Mouse (Mus musculus): Measurements from ENCODE around the gene Nfib.
A peak's percentile ranks its signal among the peaks of the same experiment; 100 is the strongest.

The Nfib gene

GRCm38 (mm10) chr4:82408463-82409404 lies 296.8 kb downstream of the Nfib start:
- no peak for DNase-seq

DNA sequence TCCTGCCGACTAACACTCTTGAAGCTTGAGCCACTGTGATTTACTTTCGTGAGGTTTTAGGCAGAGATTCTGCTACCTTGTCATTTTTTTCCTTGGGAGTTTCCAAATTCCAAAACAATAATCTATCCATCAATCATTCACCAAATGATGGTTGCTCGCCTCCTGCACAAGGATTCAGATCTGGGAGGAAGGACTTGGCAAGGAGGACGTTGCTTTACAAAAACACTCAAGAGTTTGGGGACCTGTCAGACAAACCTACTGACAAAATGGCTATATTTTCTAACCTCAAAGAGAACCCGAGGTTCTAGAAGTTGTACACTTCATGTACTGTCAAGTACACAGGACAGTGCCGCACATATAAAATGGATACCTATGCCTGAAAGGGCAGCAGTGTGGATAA lies 299.0 kb downstream of the Nfib start:
- no peak for DNase-seq

DNA sequence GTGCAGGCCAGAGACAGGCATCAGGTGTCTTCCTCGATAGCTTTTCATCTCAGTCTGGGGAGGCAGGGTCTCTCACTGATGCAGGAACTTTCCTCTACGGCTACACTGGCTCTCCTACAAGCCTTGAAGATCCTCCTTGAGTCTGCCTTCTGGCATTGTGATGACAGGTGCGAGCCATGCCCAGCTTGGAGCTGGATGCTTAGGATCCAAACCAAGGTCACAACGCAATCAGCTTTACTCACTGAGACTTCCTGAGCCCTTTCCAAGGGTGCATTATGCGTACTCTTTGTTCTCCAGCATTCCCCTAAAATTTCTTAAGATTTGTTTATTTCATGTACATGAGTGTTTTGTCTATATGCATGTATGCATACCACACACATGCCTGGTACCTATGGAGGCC lies 299.8 kb downstream of the Nfib start:
- DNase-seq, result no peak

DNA sequence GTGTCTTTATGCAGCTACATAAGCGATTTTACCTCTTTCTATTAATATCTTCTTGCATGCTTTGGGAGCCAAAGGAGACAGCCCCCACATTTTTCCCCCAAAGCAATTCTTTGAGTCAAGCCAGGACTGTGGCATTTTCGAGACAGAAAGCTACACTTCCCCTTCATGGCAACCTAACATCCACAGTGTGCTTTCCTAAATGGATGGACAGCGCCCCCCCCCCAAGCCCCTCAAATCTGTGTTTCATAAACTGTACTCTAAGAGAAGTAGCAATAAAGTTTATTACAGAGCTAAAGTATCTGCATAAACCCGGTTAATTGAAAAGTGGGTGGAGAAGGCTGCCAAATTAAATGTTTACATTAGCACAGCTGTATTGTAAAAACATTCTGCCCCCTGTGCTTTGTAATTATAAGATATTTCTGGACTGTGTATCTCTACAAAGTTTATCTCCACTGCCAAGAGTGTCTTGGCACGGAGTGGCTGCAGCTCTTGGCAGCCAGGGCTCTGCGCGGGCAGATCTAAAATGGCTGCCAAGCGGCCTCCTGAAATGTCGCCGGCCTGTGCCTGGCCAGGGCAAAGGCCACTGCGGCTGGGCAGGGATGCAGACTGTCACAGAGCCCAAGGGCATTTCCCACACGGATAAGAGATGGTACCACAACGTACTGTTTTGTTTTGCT lies 301.4 kb downstream of the Nfib start:
- DNase-seq, result peak; percentile 68 to 80

- DNase-seq, result no peak
Observed at GRCm38 (mm10) chr4:82402666-82403065, 302.9 kb downstream of the Nfib start.

- no peak for DNase-seq
Observed at GRCm38 (mm10) chr4:82401450-82402061, 304.0 kb downstream of the Nfib start.

- DNase-seq, result peak; percentile 60 to 66
Observed at GRCm38 (mm10) chr4:82400536-82400935, 305.0 kb downstream of the Nfib start.

DNA sequence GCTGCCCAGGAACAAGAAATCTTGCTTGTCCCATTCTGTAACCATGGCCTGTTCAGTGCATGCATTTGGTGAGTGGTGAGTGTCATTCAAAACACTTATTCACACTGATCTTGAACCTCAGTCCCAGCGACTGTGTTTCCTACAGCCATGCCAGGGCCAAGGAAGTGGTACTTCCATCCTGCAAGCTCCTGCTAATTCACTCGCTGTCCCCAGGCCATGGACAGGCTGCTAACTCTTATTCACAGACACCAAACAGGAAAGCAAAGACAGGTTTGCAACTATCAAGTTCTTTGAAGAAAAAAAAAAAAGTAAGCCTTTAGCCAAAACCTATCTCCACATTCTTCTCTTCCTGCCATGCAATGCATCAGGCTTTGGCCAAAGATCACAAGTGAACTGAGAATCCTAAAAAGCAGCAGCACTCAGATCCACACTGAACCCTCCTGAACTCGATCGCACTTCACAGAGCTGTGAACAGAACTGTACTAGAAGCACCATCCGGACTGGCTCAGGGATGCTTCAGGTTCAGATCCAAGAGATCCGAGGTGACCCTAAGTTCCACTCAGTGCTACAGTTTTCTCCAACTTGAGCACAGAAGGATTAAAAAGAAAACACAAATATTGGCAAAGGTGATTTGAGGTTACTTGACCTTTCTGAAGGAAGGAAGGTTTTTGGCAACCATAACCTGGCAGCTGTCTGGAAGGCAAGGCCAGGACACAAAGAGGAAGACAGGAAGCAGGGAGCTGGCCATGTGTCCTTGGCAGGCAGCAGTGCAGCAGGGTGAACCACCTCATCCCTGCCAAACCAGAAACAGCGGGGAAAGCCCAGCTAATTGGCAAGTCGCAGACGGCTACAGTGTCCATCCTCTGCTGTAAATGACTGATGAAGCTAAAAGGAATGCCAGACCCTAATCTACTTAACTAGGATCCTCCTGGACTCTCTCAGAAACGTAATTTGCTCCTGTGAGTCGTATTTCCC lies 305.9 kb downstream of the Nfib start:
- DNase-seq, result peak; percentile 78 to 87

DNA sequence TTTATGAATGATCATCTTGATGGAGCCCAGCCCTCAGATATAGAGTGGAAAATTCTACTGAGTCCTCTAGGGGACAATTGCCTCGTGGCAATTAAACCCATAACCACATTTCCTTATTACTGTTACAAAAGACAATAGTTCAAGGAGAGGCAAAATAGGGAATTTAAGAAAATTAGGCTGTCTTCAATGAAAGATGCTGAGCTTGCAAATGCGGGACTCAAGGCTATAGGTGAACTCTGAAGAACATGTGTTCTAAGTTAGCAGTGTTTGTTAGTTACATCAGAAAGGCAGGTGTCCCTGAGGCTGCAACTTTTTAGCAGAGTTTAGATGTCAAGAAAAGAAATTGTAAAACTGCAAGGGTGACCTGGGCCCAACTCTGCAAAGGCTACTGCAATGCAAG lies 307.3 kb downstream of the Nfib start:
- no peak for DNase-seq

DNA sequence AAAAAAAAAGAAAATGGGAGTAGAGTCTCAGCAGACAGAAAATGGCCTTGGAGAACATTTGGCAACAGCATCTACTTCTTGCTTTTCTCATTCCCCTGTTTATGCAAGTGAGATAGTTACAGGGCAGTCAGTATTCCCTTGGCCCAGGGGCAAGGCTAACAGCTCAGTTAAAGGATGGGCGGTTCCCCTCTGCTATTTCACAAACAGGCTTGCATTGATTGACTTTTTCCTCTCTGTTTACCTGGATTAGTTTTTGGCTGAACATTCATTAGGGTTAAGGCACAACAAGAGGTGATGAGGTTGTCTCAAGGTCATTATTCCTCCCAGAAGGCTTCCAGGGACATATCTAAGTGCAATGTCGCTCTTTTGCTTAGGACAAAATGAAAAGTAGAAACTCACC lies 308.7 kb downstream of the Nfib start:
- DNase-seq, result peak; percentile 34 to 67

DNA sequence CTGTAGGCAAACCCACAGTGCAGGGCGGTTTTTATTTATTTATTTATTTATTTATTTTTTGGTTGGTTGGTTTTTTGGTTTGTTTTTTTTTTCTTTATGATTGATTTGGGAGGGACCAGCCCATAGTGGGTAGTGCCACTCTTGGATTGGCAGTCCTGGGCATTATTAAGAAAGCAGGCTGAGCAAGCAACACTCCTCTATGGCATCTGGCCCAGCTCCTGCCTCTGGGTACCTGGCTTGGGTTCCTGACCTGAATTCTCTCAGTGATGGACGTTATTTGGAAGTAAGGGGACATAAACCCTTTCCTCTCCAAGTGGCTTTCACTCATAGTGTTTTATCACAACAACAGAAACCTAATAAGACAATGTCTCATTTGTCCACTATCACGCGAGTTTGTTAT lies 309.5 kb downstream of the Nfib start:
- peak in 1 of 2 experiments; percentile 42 for DNase-seq

- DNase-seq, result no peak
Observed at GRCm38 (mm10) chr4:82394346-82394745, 311.2 kb downstream of the Nfib start.

GRCm38 (mm10) chr4:82393021-82393420 lies 312.5 kb downstream of the Nfib start:
- peak; percentile 69 to 88 for DNase-seq

DNA sequence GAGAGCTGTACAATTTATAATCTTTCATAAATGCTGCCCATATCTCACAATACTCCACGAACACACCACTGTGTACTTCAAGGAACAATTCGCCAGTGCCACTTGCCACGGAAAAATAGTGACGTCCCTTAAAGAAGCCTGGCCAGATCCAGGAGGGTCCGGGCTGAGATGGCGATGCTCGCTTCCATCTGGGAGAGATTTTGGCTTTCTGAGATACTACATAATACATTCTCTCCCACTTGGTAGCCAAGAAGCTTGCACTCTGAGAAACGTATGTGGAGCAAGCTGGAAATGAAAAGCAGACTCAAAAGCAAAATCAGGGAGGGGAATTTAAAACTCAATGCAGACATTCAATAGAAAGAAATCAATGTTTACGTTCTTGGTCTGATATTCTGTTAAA lies 313.1 kb downstream of the Nfib start:
- no peak for DNase-seq

- DNase-seq, result no peak
Observed at GRCm38 (mm10) chr4:82391726-82392472, 313.7 kb downstream of the Nfib start.

- peak in 1 of 2 experiments; percentile 55 for DNase-seq
Observed at GRCm38 (mm10) chr4:82390545-82390944, 315.0 kb downstream of the Nfib start.

DNA sequence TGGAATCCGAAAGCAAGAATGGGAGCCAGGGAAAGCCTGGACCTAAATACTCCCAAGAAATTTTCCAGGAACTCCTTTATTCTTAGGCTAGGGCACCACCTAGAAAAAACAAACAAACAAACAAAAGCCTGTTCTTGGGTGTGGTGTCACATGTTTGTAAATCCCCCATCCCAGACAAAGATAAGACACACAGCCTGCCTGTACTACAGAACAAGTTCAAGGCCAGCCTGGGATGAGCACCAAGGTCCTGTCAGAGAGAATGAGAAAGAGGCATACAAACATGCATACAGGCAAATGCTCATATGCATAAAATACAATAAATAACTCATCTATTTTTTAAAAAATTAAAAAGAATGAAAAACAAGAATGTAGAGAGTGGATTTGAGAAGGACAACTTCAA lies 315.7 kb downstream of the Nfib start:
- no peak for DNase-seq

GRCm38 (mm10) chr4:82387620-82388019 lies 317.9 kb downstream of the Nfib start:
- no peak for DNase-seq

DNA sequence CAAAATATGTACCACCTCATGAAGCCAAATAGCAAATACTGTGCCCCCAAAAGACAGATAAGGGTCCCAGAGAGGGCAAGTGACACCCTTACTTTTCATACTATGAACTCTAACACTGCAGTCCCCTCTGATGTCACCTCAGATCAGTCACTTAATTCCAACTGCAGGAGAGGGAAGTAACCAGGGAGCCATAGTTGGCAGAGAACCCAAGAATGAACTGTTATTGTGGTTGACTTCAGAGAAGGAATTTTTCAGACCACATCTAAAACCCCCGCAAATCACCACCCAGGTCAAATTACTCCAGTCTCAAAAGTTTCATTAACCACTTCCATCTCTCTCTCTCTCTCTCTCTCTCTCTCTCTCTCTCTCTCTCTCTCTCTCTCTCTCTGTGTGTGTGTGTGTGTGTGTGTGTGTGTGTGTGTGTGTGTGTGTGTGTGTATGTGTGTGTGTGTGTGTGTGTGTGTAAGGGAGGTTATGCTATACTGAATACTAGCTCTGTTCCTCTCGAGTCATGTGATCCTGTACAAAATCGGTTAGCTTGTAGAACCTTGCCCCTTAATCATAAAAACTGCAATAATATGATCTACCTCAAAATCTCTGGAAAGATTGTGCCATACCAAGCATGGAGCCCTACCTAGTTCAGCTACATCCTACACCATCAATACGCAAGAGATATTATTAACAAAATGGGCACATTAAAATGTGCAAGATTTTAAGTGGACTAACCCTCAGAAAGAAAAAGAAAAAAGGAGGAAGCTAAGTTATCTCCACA lies 319.1 kb downstream of the Nfib start:
- DNase-seq, result no peak

DNA sequence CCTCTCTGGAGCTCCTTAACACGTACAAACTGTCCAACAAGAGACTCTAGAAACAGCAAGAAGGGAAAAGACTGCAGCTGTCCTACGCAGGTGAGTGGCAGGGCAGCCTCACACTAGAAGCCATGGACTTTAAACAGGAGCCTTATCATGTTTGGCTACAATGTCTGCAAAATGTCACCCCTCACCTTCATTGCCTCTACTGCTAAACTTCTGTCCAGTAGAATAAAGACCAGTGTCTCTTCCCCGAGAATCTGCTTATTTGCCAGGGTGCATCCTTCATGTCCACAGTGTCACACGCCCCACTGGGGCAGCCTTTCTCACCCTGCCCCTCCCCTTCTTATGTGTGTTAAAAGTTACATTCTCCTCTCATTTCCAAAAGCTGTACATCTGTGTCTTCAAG lies 319.9 kb downstream of the Nfib start:
- no peak for DNase-seq
